Mouse (Mus musculus): ENCODE measurements around the gene Ube2g1.
A peak's percentile ranks its signal among the peaks of the same experiment; 100 is the strongest.
"Not testable (repeated sequence)": the region's sequence is repeated elsewhere in the genome, so short reads cannot be mapped to it uniquely, and the experiment has no call there.

Ube2g1 gene

DNA sequence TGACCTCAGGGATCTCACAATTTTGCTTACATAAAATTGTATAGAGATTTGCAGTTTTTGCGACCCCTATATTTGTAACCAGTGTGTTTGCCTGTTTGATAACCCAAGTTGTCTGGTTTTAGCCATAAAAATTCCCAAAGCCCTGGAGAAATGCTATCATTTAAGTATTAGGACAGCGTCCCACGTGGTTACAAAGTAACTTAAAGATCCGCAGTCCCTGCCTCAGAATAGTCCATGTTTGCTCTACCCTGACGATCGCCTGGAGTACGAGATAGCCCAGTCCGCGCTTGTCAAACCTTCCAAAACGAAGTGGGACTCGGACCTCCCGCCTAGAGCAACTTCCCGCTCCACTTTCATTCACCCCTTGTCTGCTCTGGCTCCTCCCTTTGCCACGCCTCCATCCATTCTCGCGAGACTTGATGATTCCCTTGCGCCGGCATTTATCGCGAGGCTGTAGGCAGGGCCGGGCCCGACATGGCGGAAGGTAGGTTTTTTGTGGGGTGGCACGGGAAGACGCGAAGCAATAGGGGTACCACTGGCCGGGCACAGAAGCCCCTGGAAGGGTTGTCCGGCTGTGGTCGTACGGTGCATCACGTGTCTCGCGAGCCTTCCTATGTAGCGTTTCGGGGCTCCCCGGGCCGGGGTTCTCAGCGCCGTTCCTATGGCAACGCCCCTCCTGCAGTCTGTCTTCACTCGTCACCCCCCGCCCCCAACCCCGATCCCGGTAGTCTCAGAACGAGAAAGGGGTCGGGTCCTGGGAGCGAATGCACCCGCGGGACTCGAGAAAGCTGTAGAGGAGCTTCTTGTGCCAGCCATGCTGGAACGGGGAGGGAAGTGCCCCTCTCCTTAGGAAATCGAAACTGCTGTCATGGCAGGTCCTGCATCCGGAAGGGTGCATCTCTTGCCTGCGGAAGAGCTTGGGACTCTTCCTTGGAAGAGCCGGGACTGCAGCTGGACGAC lies 82.7 kb downstream of the Ube2g1 start, which contains the start of gene Ankfy1:
Gene Ankfy1, plus strand, starts transcription at position 456 of the 960 bp plus-strand sequence.
- peak; percentile 98 to 99 for DNase-seq (ENCODE audit: low spot score in 2 of 2)

DNA sequence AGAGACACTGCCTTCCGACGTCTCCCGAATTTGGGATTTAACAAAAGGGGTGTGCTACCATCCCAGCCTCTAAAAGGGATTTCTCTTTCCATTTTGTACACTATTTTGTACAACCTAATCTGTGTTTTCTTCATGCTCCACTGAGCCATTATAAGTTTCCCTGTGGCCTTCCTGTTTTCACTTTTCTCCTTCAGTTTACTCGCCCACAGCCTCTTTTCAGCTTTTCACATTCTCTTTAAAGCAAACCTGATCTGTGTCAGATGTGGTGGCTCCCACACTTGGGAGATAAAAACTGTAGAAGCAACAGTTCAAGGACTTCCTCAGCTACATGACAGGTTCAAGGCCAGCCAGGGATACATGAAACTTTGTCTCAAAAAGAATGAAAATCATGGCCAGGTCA lies 85.3 kb downstream of the Ube2g1 start:
- no peak for DNase-seq (ENCODE audit: low spot score in 2 of 2)

GRCm38 (mm10) chr11:72695025-72695424 lies 87.9 kb downstream of the Ube2g1 start:
- DNase-seq (ENCODE audit: low spot score in 2 of 2) = no peak

GRCm38 (mm10) chr11:72696368-72696971 lies 89.4 kb downstream of the Ube2g1 start:
- DNase-seq (ENCODE audit: low spot score in 2 of 2) = no peak

DNA sequence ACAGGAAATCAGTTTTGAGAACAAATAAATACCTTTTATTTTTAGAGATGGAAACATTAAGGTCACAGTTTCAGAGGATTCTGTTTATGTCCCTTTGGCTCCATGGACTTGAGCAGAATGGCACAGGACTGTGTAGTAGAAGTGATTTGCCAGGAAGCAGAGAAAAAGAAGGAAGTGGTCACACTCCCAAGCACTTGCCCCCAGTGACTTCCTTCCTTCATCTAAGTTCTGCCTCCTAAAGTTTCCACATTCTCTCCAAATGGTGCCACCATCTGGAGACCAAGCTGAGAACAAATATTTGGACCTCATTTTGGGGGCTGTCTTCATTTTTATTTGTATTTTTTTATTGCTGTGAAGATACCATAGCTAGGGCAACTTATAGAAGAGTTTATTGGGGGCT lies 90.2 kb downstream of the Ube2g1 start:
- DNase-seq (ENCODE audit: low spot score in 2 of 2) = no peak

DNA sequence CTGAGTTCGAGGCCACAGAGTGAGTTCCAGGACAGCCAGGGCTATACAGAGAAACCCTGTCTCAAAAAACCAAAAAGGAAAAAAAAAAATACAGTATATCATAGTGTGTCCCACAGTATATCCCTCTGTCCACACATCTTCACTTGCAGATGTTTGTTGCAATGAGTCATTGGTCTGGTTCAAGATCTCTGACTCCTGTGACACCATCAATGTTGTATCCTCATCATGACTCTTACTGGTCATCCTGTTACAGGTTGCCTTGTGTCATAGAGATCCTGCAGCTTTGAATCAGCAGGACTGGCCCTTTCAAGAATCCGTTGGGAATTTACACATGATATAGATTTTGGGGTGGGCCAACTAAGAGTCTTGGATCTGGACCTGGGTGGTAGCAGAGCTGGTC lies 98.0 kb downstream of the Ube2g1 start:
- not testable (repeated sequence) for DNase-seq (ENCODE audit: low spot score in 2 of 2)

DNA sequence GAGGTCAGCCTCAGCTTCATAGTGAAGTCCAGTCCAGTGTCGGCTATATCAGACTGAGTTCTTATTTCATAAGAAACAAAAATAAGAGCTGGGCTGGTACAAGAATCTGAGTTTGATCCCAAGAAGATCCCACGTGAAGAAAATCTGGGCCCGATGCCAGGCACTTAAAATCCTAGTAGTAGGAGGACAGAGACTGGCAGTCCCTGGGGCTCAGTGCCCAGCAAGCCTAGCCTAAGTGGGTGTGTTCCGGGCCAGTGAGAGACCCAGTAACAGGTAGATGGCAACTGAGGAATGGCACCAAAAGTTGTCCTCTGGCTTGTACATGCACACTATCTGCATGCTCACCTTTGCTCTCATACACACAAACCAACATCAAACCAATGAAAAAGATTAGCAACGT lies 105.6 kb downstream of the Ube2g1 start:
- DNase-seq (ENCODE audit: low spot score in 2 of 2) = no peak

GRCm38 (mm10) chr11:72718161-72718560 lies 111.1 kb downstream of the Ube2g1 start:
- DNase-seq (ENCODE audit: low spot score in 2 of 2) = no peak

- DNase-seq (ENCODE audit: low spot score in 2 of 2) = no peak
These were observed 116.1 kb downstream of the Ube2g1 start for GRCm38 (mm10) chr11:72723165-72723564.

DNA sequence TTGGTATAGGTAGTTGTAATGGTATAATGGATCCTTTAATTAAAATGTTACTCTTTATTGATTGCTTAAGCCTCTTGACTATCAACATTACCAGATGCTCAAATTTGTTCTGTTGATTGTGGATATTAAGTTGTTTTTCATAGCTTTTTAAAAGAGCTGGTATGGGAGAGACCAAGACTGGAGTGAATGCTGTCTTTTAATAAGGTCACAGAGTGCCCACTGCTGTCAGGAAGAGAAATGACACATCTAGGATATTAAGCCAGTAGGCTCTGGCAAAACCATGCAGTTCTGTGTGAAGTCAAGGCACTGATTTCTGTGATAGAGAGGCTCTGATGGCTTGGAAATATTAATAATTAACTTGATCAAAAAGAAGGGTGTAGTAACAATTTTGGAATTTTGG lies 116.8 kb downstream of the Ube2g1 start:
- peak in 1 of 2 experiments; percentile 23 for DNase-seq (ENCODE audit: low spot score in 2 of 2)

- DNase-seq (ENCODE audit: low spot score in 2 of 2) = peak in 1 of 2 experiments; percentile 17
These were observed 118.9 kb downstream of the Ube2g1 start for GRCm38 (mm10) chr11:72726023-72726422.

- no peak for DNase-seq (ENCODE audit: low spot score in 2 of 2)
These were observed 126.7 kb downstream of the Ube2g1 start for GRCm38 (mm10) chr11:72733736-72734135.

- DNase-seq (ENCODE audit: low spot score in 2 of 2) = no peak
These were observed 127.9 kb downstream of the Ube2g1 start for GRCm38 (mm10) chr11:72734840-72735518.

DNA sequence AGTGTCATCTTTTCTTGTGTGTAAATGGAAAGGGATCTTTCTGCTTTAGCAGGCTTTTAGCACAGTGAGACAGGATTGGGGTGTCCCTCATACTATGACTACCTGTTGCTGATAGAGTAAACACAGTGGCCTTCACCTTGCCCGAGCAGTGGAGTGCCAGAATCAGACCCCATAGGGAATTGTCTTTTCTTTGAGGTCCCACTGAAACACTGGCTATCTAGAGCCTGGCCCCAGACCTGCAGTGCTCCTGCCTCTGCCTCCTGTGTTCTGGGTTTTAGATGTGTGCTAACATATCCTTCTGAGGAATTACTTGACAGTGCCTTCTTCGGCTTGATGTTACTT lies 128.4 kb downstream of the Ube2g1 start:
- no peak for DNase-seq (ENCODE audit: low spot score in 2 of 2)
